Mouse (Mus musculus) gonadal fat pad, adult 2 months (tissue): ENCODE measurements around the gene Tmeff1. TPM values are rescaled to one million over a fixed set of nuclear protein-coding genes. Genes with fewer than 3 reads are reported as not detected.

ENCODE experiments used
- DNase-seq: peaks from one replicate; pipeline ENCODE4 v3.0.0-alpha.2; 2012; ENCODE audit warnings: low read depth
- polyA plus RNA-seq: library from polyadenylated mRNA; depleted of rRNA; stranded (reverse); fragments of >200 nt; gene quantifications from 2 replicates; pipeline ENCODE4 v1.2.3, GENCODE M21; 2012; rRNA removed

Gene Tmeff1
- 7.1 and 10.7 TPM in 2 replicates for polyA plus RNA-seq

DNA sequence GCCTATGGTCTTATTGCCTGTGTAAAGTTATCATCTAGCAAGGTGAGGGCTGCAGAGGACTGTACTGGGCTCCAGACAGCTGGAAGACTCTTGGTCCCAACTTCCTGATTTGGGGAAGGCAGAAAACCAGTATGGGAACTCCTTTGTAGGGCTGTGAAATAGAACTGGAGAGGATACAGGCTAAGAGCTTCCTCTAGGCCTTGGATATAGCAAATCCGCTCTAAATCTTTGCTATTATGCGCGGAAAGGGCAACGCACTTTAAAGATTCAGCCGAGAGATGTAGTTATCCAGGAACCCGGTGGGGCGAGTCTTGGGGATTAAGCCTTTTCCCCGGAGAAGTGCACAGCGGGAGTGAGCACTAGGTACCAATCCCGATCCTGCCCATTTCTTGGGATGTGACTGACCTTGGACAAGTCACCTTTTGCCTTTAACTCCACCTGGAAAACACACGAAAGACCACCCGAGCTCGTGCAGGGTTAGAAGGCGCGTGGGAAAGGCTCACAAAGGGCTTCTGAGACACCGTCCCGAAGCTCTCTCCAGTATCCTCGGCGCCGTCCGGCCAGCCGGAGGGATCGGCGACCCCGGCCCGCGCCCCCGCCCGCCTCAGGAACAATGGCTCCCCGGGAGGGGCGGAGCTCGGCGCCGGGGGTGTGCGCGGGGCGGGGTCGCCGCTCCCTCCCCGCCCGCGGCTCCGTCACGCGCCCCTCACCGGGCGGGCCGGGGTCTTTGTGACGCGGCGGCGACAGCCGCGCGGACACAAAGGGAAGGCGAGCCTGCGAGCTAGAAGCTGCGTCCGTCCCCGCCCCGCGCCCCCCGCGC is at the start of gene Tmeff1:
Tmeff1 (plus strand) TSS at position 754 of the 820 bp plus-strand sequence.
- DNase-seq, result no peak

DNA sequence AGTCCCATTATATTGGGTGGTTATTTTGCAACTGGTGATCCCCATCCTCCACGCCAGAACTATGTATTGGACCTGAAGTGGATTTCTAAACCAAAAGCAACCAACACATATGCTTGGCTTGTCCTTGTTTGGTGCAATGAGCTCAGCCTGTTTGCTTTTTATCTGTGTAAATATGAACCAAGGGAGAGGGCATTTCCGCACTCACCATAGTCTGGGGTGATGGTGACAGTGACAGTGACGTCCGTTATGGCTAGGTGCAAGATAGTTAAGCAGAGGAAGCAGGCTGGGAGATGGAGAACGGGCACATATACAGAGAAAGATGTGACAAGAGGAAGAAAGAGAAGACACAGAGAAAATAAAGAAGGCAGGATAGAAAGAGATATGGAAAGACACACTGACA is 48.7 kb upstream of the Tmeff1 start:
- no peak for DNase-seq

DNA sequence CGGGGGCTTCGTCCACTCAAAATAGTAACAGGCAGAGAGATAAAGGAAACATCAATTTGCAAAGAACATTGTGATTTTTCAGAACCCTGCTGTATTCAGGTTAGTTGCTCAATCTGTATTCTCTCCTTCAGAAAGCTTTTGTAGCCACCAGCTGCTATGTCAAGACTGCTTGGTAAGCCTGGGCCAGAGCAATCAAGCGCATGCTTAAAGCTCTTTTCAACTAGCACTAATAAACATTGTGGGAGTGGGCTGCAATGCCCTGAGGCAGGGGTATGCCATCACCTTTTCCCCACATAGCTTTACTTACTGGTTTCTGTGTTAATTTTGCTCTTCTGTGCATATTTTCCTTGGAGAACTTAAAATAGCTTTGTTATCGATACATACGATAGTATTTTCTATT is 48.0 kb upstream of the Tmeff1 start:
- no peak for DNase-seq

- DNase-seq, result no peak
Measured at GRCm38 (mm10) chr4:48538581-48538980, 46.4 kb upstream of the Tmeff1 start.

- no peak for DNase-seq
Measured at GRCm38 (mm10) chr4:48539841-48540575, 45.0 kb upstream of the Tmeff1 start, which contains the start of gene Msantd3. Msantd3 (plus strand) TSS chr4:48539935.

- DNase-seq, result no peak
Measured at GRCm38 (mm10) chr4:48540576-48541111, 44.3 kb upstream of the Tmeff1 start.

DNA sequence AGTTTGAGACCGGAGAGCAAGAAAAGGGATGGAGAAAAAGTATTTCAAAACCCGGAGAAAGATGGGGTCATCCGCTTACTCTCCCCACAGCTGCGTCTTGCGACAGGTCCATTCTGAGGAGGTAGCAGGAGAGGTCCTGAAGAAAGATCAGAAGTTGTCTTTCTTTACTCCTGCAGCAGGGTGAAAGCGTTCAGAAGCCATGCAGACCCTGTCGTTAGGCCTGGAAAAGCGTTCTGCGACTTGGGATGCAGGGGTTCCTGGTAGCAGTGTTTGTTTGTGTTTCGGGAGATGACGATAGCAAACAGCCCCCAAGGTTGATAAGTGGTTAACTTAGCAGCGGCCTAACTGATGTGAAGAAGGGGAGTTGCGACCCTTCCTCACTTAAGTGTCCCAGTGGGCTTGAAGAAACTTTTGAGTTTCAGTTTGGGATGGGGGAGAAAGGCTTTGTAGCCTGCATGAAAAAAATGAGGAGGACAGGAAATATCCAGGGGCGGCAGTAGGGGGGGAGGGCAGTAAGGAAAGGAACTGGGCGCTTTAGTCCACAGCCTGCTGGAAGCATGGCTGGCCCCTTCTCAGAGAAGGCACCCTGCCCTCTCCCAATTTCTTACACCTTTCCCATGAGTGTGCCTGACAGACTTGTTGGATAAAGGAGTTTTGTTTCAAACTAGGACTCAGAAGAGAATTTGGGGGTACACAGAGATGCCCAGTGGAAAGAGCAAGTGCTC is 43.3 kb upstream of the Tmeff1 start:
- no peak for DNase-seq

DNA sequence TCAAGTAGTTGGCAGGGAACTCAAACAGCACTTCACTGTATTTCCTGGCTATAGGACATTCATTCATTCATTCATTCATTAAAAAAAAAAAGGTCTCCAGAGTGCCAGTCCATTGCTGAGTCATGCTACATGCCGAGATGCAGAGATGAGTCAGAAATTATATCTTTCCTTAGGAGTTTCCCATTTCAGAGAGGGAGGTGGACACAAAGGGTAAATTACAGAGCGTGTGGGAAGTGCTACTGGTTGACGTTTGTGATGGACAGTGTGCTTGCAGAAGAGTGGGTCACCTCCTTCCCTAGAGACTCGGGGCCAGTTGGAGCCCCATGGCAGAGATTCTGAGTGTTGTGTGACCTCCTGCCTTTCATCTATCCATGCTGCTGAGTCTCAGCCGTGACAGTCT is 42.6 kb upstream of the Tmeff1 start:
- no peak for DNase-seq

GRCm38 (mm10) chr4:48543071-48543865 is 41.7 kb upstream of the Tmeff1 start:
- no peak for DNase-seq

DNA sequence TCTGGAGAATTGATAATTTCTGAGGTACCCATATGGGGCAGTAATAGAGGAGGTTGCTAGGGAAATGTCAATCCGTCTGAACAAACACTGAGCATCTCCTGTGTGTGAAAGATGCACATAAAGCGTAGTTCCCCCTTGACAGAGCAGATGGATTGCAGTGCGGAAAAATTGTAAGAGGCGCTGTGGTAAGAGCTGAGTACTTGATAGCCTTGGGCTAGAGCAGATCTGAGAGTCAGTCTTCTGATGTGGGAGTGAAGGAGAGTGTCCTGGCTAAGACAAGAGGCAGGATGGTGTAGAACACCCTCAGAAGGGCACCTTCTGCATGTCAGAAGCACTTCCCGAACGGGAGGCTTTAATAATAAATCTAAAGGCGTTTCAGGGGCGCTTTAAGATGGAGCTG is 40.8 kb upstream of the Tmeff1 start:
- DNase-seq, result no peak

- DNase-seq, result no peak
Measured at GRCm38 (mm10) chr4:48545966-48546365, 39.0 kb upstream of the Tmeff1 start.

DNA sequence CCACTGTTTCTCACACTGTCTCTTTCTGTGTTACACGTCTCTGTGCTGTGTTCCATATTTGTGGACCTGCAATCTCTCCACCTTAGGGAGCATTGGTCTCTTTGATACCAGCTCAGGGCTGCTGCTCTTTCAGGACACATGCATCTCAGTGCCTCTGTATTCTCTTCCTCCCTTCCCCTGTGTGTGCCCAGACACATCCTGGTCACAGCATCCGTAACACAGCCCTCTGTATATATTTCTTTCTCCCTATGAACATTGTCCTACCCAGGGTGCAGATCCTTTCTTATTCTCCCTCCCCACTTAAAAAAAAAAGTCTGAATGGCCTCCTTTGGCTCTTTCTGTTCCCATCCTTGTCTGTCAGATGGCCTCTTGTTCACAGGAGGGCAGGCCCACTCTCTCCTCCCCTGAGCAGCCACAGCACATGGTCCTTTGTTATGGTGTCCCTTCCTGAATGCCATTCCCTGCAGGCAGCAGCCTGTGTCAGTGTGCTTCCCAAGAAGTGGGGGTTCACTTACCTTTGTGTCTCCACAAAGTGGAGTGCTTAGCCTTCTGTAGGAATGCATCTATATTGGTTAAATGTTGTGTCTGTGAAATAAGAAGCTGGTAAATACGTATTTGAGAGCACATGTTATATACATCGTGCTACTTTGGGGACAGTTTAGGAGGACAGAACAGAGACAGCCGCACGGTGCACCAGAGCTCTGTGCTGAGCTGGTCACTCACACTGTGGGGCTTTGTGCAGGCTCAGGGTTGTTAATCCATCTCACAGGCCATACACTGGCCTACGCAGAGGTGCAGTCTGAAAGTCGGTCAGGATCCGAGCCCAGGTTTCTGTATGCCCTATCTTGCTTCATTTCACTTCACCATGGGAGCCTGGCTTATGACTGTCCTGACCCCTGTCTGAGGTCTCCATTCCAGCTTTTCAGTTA is 38.1 kb upstream of the Tmeff1 start:
- no peak for DNase-seq

DNA sequence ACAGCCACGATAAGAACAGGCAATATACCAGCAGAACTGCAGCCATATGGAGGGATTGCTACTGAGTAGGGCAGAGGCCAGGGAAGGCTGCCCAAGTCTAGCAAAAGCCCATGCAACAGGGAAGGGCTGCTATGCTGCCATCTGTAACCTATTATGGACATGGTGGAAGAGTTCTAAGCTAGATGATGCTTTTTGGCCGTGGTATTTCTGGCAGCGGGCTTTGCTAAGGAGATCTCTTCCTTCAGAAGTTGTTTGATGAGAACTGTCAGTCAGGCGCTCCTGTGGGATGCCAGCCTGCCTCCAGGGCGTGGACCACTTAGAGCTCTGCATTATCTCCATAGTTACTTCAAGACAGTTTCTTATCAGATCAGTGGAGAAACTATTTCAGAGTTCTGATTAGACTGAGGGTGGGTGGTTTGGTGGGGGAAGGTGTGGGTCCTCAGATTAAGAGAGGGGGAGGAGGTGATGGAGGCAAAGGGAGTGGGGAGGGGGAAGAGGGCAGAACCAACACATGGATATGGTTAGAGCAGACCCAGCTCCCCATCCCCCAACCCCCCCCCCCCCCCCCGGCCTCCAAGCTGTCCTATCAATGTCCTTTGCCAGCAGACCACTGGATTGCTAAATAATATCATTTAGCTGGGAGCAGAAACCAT is 36.5 kb upstream of the Tmeff1 start:
- no peak for DNase-seq

DNA sequence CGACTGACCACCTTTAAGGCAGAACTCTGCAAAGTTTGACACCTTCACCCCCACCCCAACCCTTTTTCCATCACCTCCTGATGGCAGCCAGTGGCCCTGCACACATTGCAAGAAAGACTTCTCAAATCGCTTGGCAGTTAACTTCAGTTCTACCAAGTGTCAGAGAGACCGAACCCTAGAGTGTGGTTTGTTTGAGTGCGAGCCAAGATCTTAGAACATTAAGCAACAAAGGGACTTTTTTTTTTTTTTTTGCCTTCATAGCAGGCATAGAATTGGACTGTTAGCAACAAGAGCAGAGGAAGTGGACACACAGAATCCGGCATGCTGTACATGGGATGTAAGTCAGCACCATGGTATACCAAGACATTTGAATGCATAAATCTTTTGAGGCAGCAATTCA is 35.3 kb upstream of the Tmeff1 start:
- no peak for DNase-seq

GRCm38 (mm10) chr4:48552486-48553064 is 32.4 kb upstream of the Tmeff1 start:
- no peak for DNase-seq

DNA sequence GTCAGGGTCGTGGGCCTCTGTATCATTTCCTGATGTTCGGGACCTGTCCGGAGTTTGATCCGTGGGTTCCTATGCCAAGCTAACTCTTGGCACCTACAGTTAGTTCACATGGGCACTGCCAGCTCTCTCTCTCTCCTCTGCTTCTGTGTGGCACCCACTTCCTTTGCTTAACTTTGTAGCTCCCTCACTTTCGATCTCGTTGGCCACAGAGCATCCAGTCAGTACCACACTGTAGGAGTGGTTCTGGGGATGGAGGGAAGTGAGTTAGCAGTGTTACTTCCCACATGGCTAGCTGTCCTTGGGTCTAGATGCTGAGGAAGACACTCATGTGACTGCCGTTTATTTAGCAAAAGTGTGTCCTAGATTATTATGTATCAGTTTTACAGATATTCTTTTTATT is 30.8 kb upstream of the Tmeff1 start:
- DNase-seq, result no peak

GRCm38 (mm10) chr4:48555729-48556128 is 29.2 kb upstream of the Tmeff1 start:
- no peak for DNase-seq

- no peak for DNase-seq
Measured at GRCm38 (mm10) chr4:48559652-48560051, 25.3 kb upstream of the Tmeff1 start.

GRCm38 (mm10) chr4:48561824-48562223 is 23.1 kb upstream of the Tmeff1 start:
- no peak for DNase-seq
